ENCODE assay signal across 13 mouse cellular contexts in the genomic region with DNA sequence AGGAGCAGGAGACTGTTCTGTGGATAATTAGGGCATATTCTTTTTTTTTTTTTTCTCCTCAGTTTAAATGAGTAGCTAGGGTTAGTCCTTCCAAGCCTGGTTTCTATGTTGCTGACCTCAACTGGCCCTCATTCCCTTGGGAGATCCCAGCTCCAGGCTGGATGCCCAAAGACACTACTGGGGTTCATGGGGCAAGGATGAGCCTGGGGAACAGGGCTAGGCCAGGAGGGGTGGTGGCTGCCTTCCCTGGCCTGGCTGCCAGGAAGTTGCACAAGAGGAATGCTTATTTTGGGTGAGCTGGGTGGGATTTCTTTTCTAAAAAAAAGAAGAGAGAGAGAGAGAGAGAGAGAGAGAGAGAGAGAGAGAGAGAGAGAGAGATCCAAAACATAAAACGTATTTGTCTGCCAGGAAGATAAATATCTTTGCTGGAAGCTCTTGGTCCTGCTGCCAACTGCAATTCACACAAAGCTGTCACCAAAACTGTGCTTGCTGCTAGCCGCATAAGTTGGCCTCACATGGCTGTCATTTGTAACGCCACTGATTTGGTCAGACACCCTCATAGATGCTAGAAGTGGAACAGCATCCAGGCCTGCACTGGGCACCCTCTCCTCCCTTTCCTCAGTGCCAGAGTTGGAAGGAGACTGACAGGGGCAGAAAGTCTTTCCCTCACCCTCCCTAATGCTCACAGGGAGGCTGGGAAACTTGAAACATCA. TPM values are rescaled to one million over a fixed set of nuclear protein-coding genes. Genes with fewer than 3 reads are reported as not detected.
DNase-seq lines count a peak whose midpoint lies in the region; ATAC-seq and TF ChIP-seq lines count a peak whose summit lies in the region.
"Had no signal": no experiment of that assay in that cellular context is flagged by ENCODE, and none has a peak within 500 bp of the region (broad histone marks: within the 10 kb centered on the region; RNA-seq: fewer than 3 reads in every experiment).

No protein-coding gene starts in this region.

- no peaks in the 10 kb centered on the region for H3K36me3 ChIP-seq in kidney, adult 2 months (ENCODE audit: control insufficient read depth, insufficient read depth, low read length)
- H3K36me3 ChIP-seq in intestine, embryonic 16.5 days (ENCODE audit: control insufficient read depth, insufficient read depth, low read length) = no peaks in the 10 kb centered on the region
- H3K36me3 ChIP-seq: heart, embryonic 13.5 days had no signal

- H3K9me3 ChIP-seq in intestine, embryonic 16.5 days (ENCODE audit: control insufficient read depth, low read length) = no peaks in the 10 kb centered on the region
- H3K9me3 ChIP-seq: heart, embryonic 13.5 days had no signal

- H3K27me3 ChIP-seq in kidney, adult 2 months (replicated peaks; ENCODE audit: control insufficient read depth, insufficient read depth, low read length) = no peaks in the 10 kb centered on the region
- no peaks in the 10 kb centered on the region for H3K27me3 ChIP-seq in intestine, embryonic 16.5 days (replicated peaks; ENCODE audit: control insufficient read depth, insufficient read depth, low read length)

- no peak for TF ChIP-seq CTCF in kidney, adult 2 months (conservative IDR thresholded peaks at IDR 0.05; ENCODE audit: insufficient read depth, insufficient read length, low read depth, low read length)

- no peak overlapping the region for H3K4me3 ChIP-seq in kidney, adult 2 months (ENCODE audit: insufficient read depth, low read depth, low read length)
- no peak overlapping the region for H3K4me3 ChIP-seq in intestine, embryonic 16.5 days (ENCODE audit: low read length)
- H3K4me3 ChIP-seq: heart, embryonic 13.5 days had no signal

- WGBS in kidney, adult 2 months = 58% methylated on average over 3 of the region's 3 CpGs
- 38% methylated on average over 3 of the region's 3 CpGs for WGBS in intestine, embryonic 16.5 days

- ATAC-seq in intestine, embryonic 16.5 days = no peak

- no peak overlapping the region for H3K4me2 ChIP-seq in intestine, embryonic 16.5 days (ENCODE audit: low read depth, low read length)
- H3K4me2 ChIP-seq: heart, embryonic 13.5 days had no signal

- H3K9ac ChIP-seq in intestine, embryonic 16.5 days (ENCODE audit: low read depth, low read length) = no peak overlapping the region
- H3K9ac ChIP-seq: heart, embryonic 13.5 days had no signal

- no peak overlapping the region for H3K27ac ChIP-seq in kidney, adult 2 months (ENCODE audit: insufficient read depth, low read depth, low read length)
- no peak overlapping the region for H3K27ac ChIP-seq in intestine, embryonic 16.5 days (ENCODE audit: low read length)
- H3K27ac ChIP-seq: heart, embryonic 13.5 days had no signal

- no peaks in the 10 kb centered on the region for H3K4me1 ChIP-seq in kidney, adult 2 months (ENCODE audit: control insufficient read depth, insufficient read depth, low read length)
- H3K4me1 ChIP-seq in intestine, embryonic 16.5 days (ENCODE audit: control insufficient read depth, insufficient read depth, low read length) = no peaks in the 10 kb centered on the region

- no peak for TF ChIP-seq POLR2A in kidney, adult 2 months (IDR thresholded peaks at IDR 0.05; ENCODE audit: low read depth, low read length)

- DNase-seq in cerebellum, postnatal 10 days = peak; percentile 48 to 52
- no peak for DNase-seq in cerebellum, adult 18-20 months
- DNase-seq in kidney, adult 2 months = peak; percentile 64
- DNase-seq in kidney, adult 18-20 months = no peak
- peak; percentile 30 for DNase-seq in adrenal gland, postnatal 14 days
- DNase-seq in kidney, postnatal 36 days = peak; percentile 28 to 50
- no peak for DNase-seq in layer of hippocampus, adult 11-12 months (ENCODE audit: low spot score)
- DNase-seq: liver had no signal

RNA-seq across cellular contexts. Expression of gene Alx4, which starts 24.1 kb away (rescaled TPM):
- polyA plus RNA-seq in kidney, adult 2 months (2012; rRNA removed) = 0.13 and 0.14 TPM in 2 replicates
- total RNA-seq in adrenal gland, postnatal 14 days (2021) = 0.41 and 0.48 TPM in 2 replicates
- 0.04 and 0.10 TPM in 2 replicates for polyA plus RNA-seq in intestine, embryonic 16.5 days (2015; fragmentation: Nextera tagmentation; extraction: Ambion mirVana)
- total RNA-seq: megakaryocyte-erythroid progenitor cell, adult 5-6 weeks had no signal
- polyA plus RNA-seq: C2C12; stomach, embryonic 14.5 days had no signal

Comparison
In these comparisons a context has a peak if more than half of its experiments do, and no peak if none do; other contexts are left out.
1. DNase-seq: peak in cerebellum, postnatal 10 days (2 of 2), kidney, adult 2 months (single experiment), adrenal gland, postnatal 14 days (single experiment) and kidney, postnatal 36 days (2 of 2); none in cerebellum, adult 18-20 months (0 of 2), kidney, adult 18-20 months (single experiment) and layer of hippocampus, adult 11-12 months (single experiment).